Mouse (Mus musculus) liver, adult 2 months (tissue): ENCODE measurements at regions not wholly inside any gene's neighbourhood (a gene's known extent, or its start where the extent isn't known, plus 50 kb on each side); places are given as distances from the start of the nearest gene placed in this dataset.

Experiments
- DNase-seq: peaks from one replicate; pipeline ENCODE4 v3.0.0-alpha.2; 2011; ENCODE audit warnings: low read depth, low spot score; ENCODE audit errors: extremely low read depth
- H3K27ac ChIP-seq: fragments of 200-500 bp; replicated peaks from 2 replicates; pipeline ENCODE4 v1.5.1; 2012; ENCODE audit warnings: low read depth, mild to moderate bottlenecking, control low read depth, inconsistent platforms, low read length; ENCODE audit not compliant: insufficient read depth
- H3K27me3 ChIP-seq: fragments of 200-500 bp; 2 replicates; pipeline ENCODE4 v1.6.1; 2012; ENCODE audit warnings: mild to moderate bottlenecking, moderate library complexity, low read length, inconsistent platforms; ENCODE audit not compliant: control insufficient read depth, insufficient read depth
- H3K36me3 ChIP-seq: fragments of 200-500 bp; 2 replicates; pipeline ENCODE4 v1.6.1; 2012; ENCODE audit warnings: low read length, inconsistent platforms; ENCODE audit not compliant: control insufficient read depth, insufficient read depth
- H3K4me1 ChIP-seq: fragments of 200-500 bp; 2 replicates; pipeline ENCODE4 v1.6.1; 2011; ENCODE audit warnings: low read length; ENCODE audit not compliant: control insufficient read depth, insufficient read depth
- H3K4me3 ChIP-seq: fragments of 200-500 bp; 2 replicates; pipeline ENCODE4 v1.5.1; 2011; ENCODE audit warnings: low read depth, mild to moderate bottlenecking, control low read depth, low read length, moderate library complexity; ENCODE audit not compliant: insufficient read depth
- H3K79me2 ChIP-seq: fragments of 200-500 bp; 2 replicates; pipeline ENCODE4 v1.6.1; 2012; ENCODE audit warnings: inconsistent platforms, mild to moderate bottlenecking, low read length, moderate library complexity; ENCODE audit not compliant: control insufficient read depth, insufficient read depth
- H3K9ac ChIP-seq: fragments of 200-500 bp; 2 replicates; pipeline ENCODE4 v1.6.1; 2012; ENCODE audit warnings: low read depth, mild to moderate bottlenecking, control low read depth, inconsistent platforms, low read length
- CTCF ChIP-seq: fragments of 200-500 bp; IDR thresholded peaks from 2 replicates; pipeline ENCODE4 v1.5.1; 2011; ENCODE audit warnings: low read depth, low read length, control low read depth
- POLR2A ChIP-seq: fragments of 200-500 bp; IDR thresholded peaks from 2 replicates; pipeline ENCODE4 v1.6.1; 2011; ENCODE audit warnings: low read length, control low read depth; ENCODE audit not compliant: insufficient read depth; ENCODE audit errors: extremely low read depth
- WGBS: fragments of 180-500 bp; shearing (Covaris S2); methylation state at CpG from one replicate; pipeline ENCODE4 v1.1.7; 2018; 5-methylcytosine and 5-hydroxymethylcytosine counted together

DNA sequence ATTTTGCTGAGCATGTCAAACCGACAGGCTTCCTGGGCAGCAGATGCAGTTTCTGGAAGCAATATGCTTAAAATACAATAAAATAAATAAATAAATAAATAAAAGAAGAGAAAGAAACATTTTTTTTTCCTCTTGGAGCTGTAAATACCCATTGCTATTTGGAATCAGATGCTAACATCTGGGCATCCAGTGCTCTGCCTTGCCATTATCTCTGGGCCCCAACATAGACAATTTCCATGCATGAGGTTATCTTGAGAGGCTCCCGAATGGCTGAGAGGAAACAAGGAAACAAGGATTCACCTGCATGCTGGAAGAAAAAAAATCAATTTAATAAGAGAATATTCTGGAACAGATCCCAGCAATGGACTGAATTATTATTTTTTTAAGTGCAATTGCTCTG lies 120.0 kb upstream of the Meis1 start:
- H3K9ac ChIP-seq: no peak overlapping the region
- no peak overlapping the region for H3K27ac ChIP-seq
- DNase-seq: no peak
- TF ChIP-seq POLR2A (no peak), CTCF (no peak)
- H3K4me3 ChIP-seq: no peak overlapping the region
- H3K4me1 ChIP-seq: no peaks in the 10 kb centered on the region
- no peaks in the 10 kb centered on the region for H3K27me3 ChIP-seq
- H3K79me2 ChIP-seq: no peaks in the 10 kb centered on the region
- 80% methylated on average over 2 of the region's 2 CpGs for whole genome bisulfite sequencing
- no peaks in the 10 kb centered on the region for H3K36me3 ChIP-seq

- WGBS: 82% methylated on average over 17 of the region's 17 CpGs
- TF ChIP-seq CTCF (no peak), POLR2A (no peak)
- DNase-seq: no peak
- Histone ChIP-seq H3K9ac (no peak overlapping the region), H3K79me2 (no peaks in the 10 kb centered on the region), H3K27me3 (no peaks in the 10 kb centered on the region), H3K36me3 (no peaks in the 10 kb centered on the region), H3K27ac (no peak overlapping the region), H3K4me1 (no peaks in the 10 kb centered on the region), H3K4me3 (no peak overlapping the region)
Observed at GRCm38 (mm10) chr11:19143267-19144000, 124.6 kb upstream of the Meis1 start.

GRCm38 (mm10) chr11:19144506-19144905 lies 125.7 kb upstream of the Meis1 start:
- no peak overlapping the region for H3K9ac ChIP-seq
- DNase-seq: no peak
- H3K4me1 ChIP-seq: no peaks in the 10 kb centered on the region
- WGBS: 78% methylated on average over 6 of the region's 6 CpGs
- H3K27ac ChIP-seq: no peak overlapping the region
- no peak overlapping the region for H3K4me3 ChIP-seq
- no peak for TF ChIP-seq CTCF
- no peaks in the 10 kb centered on the region for H3K79me2 ChIP-seq
- no peaks in the 10 kb centered on the region for H3K36me3 ChIP-seq
- H3K27me3 ChIP-seq: no peaks in the 10 kb centered on the region

- Histone ChIP-seq H3K9ac (no peak overlapping the region), H3K36me3 (no peaks in the 10 kb centered on the region), H3K4me1 (no peaks in the 10 kb centered on the region), H3K79me2 (no peaks in the 10 kb centered on the region), H3K27me3 (no peaks in the 10 kb centered on the region), H3K27ac (no peak overlapping the region), H3K4me3 (no peak overlapping the region)
- no peak for TF ChIP-seq POLR2A
- TF ChIP-seq CTCF: no peak
- DNase-seq: no peak
- WGBS: 73% methylated on average over 9 of the region's 9 CpGs
Observed at GRCm38 (mm10) chr11:19145263-19145662, 126.5 kb upstream of the Meis1 start.

DNA sequence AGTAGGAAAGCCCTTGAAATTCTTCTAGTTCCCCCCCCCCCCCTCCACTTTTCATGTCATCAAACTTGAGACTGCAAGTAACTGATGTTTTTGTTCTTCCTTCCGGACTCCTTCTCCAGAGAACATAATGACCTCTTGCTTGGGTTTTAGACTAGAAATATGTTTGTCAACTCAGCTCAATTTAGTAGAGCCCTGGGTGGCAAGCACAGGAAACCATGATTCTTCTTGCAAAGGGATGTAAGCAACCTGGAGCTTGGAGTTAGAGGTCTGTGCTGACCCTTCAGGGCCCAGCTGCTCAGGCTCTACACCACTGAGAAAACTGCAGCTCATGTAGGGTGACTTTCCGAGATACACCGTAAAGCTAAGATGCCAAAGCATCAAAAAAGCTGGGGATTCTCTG lies 127.2 kb upstream of the Meis1 start:
- Histone ChIP-seq H3K79me2 (no peaks in the 10 kb centered on the region), H3K27me3 (no peaks in the 10 kb centered on the region), H3K9ac (no peak overlapping the region), H3K27ac (no peak overlapping the region), H3K4me1 (no peaks in the 10 kb centered on the region), H3K4me3 (no peak overlapping the region), H3K36me3 (no peaks in the 10 kb centered on the region)
- TF ChIP-seq POLR2A (no peak), CTCF (no peak)
- 92% methylated on average over 3 of the region's 3 CpGs for WGBS
- no peak for DNase-seq

GRCm38 (mm10) chr11:19151026-19151425 lies 132.2 kb upstream of the Meis1 start:
- Histone ChIP-seq H3K27me3 (no peaks in the 10 kb centered on the region; the same call in 1 of the 2 replicates), H3K9ac (no peak overlapping the region), H3K79me2 (no peaks in the 10 kb centered on the region), H3K4me3 (no peak overlapping the region), H3K4me1 (no peaks in the 10 kb centered on the region), H3K27ac (no peak overlapping the region), H3K36me3 (no peaks in the 10 kb centered on the region)
- TF ChIP-seq POLR2A: no peak
- no peak for TF ChIP-seq CTCF
- DNase-seq: no peak
- WGBS: 86% methylated on average over 3 of the region's 3 CpGs
